Mouse (Mus musculus) ES-Bruce4 (cell line): ENCODE results near the gene Eif5b. TPM values are rescaled to one million over a fixed set of nuclear protein-coding genes. Genes with fewer than 3 reads are reported as not detected.

Source experiments
- H3K27ac ChIP-seq: 2 replicates; pipeline ENCODE4 v1.5.1; 2012; ENCODE audit warnings: low read length, inconsistent platforms; ENCODE audit not compliant: insufficient read depth
- H3K27me3 ChIP-seq: 2 replicates; pipeline ENCODE4 v1.6.1; 2012; ENCODE audit warnings: mild to moderate bottlenecking, low read length, inconsistent platforms; ENCODE audit not compliant: control insufficient read depth, poor library complexity, insufficient read depth, severe bottlenecking
- H3K36me3 ChIP-seq: 2 replicates; pipeline ENCODE4 v1.6.1; 2012; ENCODE audit warnings: inconsistent platforms, mild to moderate bottlenecking, low read length, moderate library complexity; ENCODE audit not compliant: control insufficient read depth, poor library complexity, insufficient read depth, severe bottlenecking
- H3K4me1 ChIP-seq: one replicate; pipeline ENCODE4 v1.8.1; 2011; ENCODE audit warnings: low read length; ENCODE audit not compliant: control insufficient read depth, insufficient read depth
- H3K4me3 ChIP-seq: 2 replicates; pipeline ENCODE4 v1.5.1; 2011; ENCODE audit warnings: low read depth, mild to moderate bottlenecking, low read length
- H3K9ac ChIP-seq: 2 replicates; pipeline ENCODE4 v1.6.1; 2012; ENCODE audit warnings: low read depth, mild to moderate bottlenecking, inconsistent platforms; ENCODE audit not compliant: poor library complexity, severe bottlenecking
- H3K9me3 ChIP-seq: replicated peaks from 2 replicates; pipeline ENCODE4 v1.6.1; 2012; ENCODE audit warnings: mild to moderate bottlenecking, low read length, inconsistent platforms; ENCODE audit not compliant: control insufficient read depth, poor library complexity, insufficient read depth, severe bottlenecking
- CTCF ChIP-seq: IDR thresholded peaks from one replicate; pipeline ENCODE4 v1.8.1; 2011; ENCODE audit warnings: low read depth, low read length
- EP300 ChIP-seq: IDR thresholded peaks from 2 replicates; pipeline ENCODE4 v1.6.1; 2011; ENCODE audit warnings: low read depth, low read length; ENCODE audit not compliant: insufficient read depth
- POLR2A ChIP-seq: IDR thresholded peaks from one replicate; pipeline ENCODE4 v1.8.1; 2011; ENCODE audit warnings: low read length; ENCODE audit not compliant: insufficient read depth
- polyA plus RNA-seq: library from polyadenylated mRNA; stranded (reverse); fragments of >200 nt; gene quantifications from 2 replicates; pipeline ENCODE4 v1.2.4, GENCODE M21; 2011; ENCODE audit warnings: low read depth; ENCODE audit not compliant: missing spikeins, insufficient read depth, insufficient read length

Gene Eif5b
- polyA plus RNA-seq, 1 experiment, result 92.7 TPM

DNA sequence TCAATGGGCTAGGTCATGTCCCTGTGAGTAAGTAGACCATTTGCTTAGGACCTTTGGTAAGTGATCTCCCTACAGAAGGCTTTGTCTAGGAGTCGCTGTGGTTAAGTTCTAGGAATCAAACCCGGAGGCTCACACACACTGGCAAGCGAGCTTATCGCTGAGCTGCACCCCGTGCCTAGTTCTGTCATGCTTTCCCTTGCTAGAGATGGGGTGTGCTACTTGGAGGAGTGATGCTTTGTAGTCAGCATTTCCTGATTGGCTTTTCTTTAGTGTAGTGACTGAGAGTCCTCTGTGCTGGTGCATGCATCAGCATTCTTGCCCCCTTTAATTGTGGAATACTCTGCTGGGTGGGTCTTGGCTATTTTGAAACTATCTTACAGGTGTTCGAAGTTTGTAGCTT is 13.8 kb downstream of the Eif5b start:
- H3K4me3 ChIP-seq, result no peak overlapping the region
- H3K36me3 ChIP-seq, result no peaks in the 10 kb centered on the region
- H3K27ac ChIP-seq, result no peak overlapping the region
- no peak overlapping the region for H3K9ac ChIP-seq
- no peaks in the 10 kb centered on the region for H3K9me3 ChIP-seq
- TF ChIP-seq EP300, result no peak
- no peak for TF ChIP-seq CTCF
- no peak for TF ChIP-seq POLR2A
- H3K27me3 ChIP-seq, result no peaks in the 10 kb centered on the region
- H3K4me1 ChIP-seq, result no peaks in the 10 kb centered on the region

DNA sequence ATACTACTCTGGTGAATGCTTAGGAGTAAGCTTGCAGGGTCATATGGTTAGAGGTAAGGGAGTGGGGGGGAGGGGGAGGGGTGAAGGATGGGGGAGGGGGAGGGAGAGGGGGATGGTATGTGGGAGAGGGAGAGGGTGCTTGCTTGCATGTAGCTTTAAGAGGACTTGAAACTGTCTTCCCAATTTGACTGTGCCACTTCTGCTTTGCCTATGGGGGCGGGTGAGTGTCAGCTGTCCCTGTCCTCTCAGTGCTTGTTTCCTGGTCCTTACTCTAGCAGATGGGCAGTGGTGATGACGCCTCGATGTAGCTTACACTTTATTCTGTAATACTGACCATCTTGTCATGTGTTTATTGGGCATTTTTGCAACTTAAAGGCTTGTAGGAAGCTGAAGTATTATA is 14.3 kb downstream of the Eif5b start:
- TF ChIP-seq POLR2A, result no peak
- no peak for TF ChIP-seq EP300
- TF ChIP-seq CTCF, result no peak
- Histone ChIP-seq H3K4me3 (no peak overlapping the region), H3K9ac (no peak overlapping the region), H3K27me3 (no peaks in the 10 kb centered on the region), H3K9me3 (no peaks in the 10 kb centered on the region), H3K27ac (no peak overlapping the region), H3K36me3 (no peaks in the 10 kb centered on the region), H3K4me1 (no peaks in the 10 kb centered on the region)

DNA sequence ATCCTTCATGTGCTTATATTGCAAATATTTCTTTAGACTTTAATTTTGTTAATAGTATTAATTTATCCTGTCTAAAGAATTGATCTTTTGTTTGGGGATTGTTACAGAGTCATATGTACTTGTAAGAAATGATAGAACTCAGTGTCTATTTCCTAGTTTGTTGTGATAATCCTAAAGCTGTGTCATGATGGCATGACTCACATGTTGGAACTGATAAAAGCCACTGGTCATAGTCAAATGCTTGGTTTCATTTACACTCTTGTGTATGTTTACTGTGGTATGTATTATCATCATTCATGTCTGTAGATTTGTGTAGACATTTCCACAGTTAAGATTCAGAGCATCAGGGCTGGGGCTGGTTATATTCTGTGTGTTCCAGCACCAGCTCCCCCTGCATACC is 14.7 kb downstream of the Eif5b start:
- no peak overlapping the region for H3K9ac ChIP-seq
- no peak overlapping the region for H3K4me3 ChIP-seq
- H3K27ac ChIP-seq, result no peak overlapping the region
- TF ChIP-seq EP300, result no peak
- H3K36me3 ChIP-seq, result no peaks in the 10 kb centered on the region; the same call in 1 of the 2 replicates
- no peaks in the 10 kb centered on the region for H3K27me3 ChIP-seq
- H3K9me3 ChIP-seq, result no peaks in the 10 kb centered on the region
- H3K4me1 ChIP-seq, result no peaks in the 10 kb centered on the region

DNA sequence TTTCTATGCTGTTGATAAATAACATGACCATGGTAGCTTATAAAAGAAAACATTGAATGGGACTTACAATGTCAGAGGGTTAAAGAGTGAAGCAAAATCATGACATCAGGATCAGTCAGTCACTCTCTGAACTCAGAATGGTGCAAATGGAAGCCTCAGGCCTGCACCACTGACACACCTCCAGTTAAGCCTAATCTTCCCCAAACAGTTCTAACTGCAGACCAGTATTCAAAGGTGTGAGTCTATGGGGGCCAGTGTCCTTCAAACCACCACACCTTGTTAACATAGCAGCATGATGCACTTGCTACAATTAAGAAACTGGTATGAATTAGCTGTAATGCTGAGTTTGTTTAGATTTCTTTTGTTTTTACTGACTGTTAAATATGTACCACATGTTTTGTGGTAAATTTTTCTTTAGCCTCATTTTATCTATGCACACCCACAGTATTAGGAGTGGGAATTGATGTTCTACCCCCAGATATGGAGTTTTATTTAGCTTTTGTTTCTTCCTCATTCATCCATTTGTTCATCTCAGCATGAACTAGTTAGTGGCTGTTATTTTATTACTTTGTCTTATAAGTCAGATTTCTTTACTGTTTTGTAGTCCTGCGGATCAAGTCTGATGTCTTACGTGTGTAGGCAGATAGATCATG is 16.9 kb downstream of the Eif5b start:
- H3K4me3 ChIP-seq, result no peak overlapping the region
- no peaks in the 10 kb centered on the region for H3K27me3 ChIP-seq
- TF ChIP-seq CTCF (no peak), EP300 (no peak), POLR2A (no peak)
- H3K9ac ChIP-seq, result no peak overlapping the region
- H3K27ac ChIP-seq, result no peak overlapping the region
- H3K9me3 ChIP-seq, result no peaks in the 10 kb centered on the region
- no peaks in the 10 kb centered on the region for H3K4me1 ChIP-seq
- H3K36me3 ChIP-seq, result peaks cover 18% of the 10 kb centered on the region

DNA sequence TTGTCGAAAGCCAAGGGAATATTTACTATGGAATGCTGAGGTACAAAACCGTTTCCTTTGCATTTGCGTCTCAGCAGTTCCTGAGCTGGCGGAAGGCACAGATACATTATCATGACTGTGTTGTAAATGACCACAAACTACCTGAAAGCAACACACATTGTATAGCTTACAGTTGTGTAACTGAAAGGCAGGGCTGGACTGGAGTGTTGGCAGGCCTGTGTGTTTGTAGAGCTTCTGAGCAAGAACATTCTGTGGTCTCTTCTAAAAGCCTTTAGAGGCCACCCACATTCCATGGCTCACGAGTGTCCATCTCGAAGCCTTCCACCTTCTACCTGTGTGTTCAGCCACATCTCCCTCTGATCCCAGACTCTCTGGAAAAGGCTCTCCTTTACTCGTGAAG is 29.5 kb downstream of the Eif5b start:
- no peak for TF ChIP-seq POLR2A
- TF ChIP-seq CTCF, result no peak
- no peak for TF ChIP-seq EP300
- H3K4me1 ChIP-seq, result no peaks in the 10 kb centered on the region
- no peaks in the 10 kb centered on the region for H3K27me3 ChIP-seq
- H3K27ac ChIP-seq, result no peak overlapping the region
- peaks cover 19% of the 10 kb centered on the region for H3K36me3 ChIP-seq
- H3K9ac ChIP-seq, result no peak overlapping the region
- no peak overlapping the region for H3K4me3 ChIP-seq
- H3K9me3 ChIP-seq, result no peaks in the 10 kb centered on the region

DNA sequence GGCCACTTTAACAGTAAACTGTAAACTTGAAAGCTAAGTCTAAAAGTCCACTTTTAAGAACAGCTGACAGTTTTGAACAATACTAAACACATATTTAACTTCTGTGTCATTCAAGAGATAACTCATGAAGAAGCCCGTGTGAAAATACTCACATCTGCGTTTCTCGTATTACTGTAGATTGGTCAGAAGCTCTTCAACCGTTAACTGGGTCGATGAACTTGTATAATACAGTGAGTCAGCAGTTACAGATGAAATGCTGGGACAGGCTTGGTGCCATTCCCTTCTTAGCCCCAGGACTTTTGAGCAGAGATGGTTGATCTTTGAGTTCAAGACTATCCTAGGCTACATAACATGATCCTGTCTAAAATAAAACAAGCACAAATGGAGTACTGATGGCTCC is 33.6 kb downstream of the Eif5b start:
- Histone ChIP-seq H3K9ac (no peak overlapping the region), H3K27ac (no peak overlapping the region), H3K4me3 (no peak overlapping the region), H3K9me3 (no peaks in the 10 kb centered on the region), H3K27me3 (no peaks in the 10 kb centered on the region), H3K36me3 (peaks cover 19% of the 10 kb centered on the region), H3K4me1 (no peaks in the 10 kb centered on the region)
- TF ChIP-seq CTCF, result no peak
